Mouse (Mus musculus) testis, adult 2 months (tissue): ENCODE results near the gene Bank1.

Experiments
- CTCF ChIP-seq: fragments of 200-500 bp; IDR thresholded peaks from 2 replicates; pipeline ENCODE4 v1.5.1; 2012; ENCODE audit warnings: low read depth, mild to moderate bottlenecking, inconsistent platforms, low read length, moderate library complexity; ENCODE audit not compliant: control insufficient read depth, insufficient read depth, insufficient replicate concordance
- POLR2A ChIP-seq: fragments of 200-500 bp; IDR thresholded peaks from 2 replicates; pipeline ENCODE4 v1.6.1; 2012; ENCODE audit warnings: low read depth, mild to moderate bottlenecking, inconsistent platforms, low read length, moderate library complexity; ENCODE audit not compliant: control insufficient read depth

GRCm38 (mm10) chr3:136257761-136258160, 68.1 kb downstream of the Bank1 start:
- no peak for TF ChIP-seq POLR2A
- TF ChIP-seq CTCF = no peak
